Mouse (Mus musculus) MEL (cell line): ENCODE measurements at regions not wholly inside any gene's neighbourhood (a gene's known extent, or its start where the extent isn't known, plus 50 kb on each side); places are given as distances from the start of the nearest gene placed in this dataset.

Experiments
- CHD1 ChIP-seq: IDR thresholded peaks from 2 replicates; pipeline ENCODE4 v1.6.1; 2012; ENCODE audit warnings: low read depth, mild to moderate bottlenecking, inconsistent platforms, low read length, improper control_type of control experiment
- CTCF ChIP-seq, 3 experiments: IDR thresholded peaks in 2 of 3; conservative IDR thresholded peaks in 1 of 3; 2 replicates each; pipeline ENCODE4 v1.5.1; 2011 to 2012; ENCODE audit warnings: low read length in 3 of 3, low read depth in 2 of 3, mild to moderate bottlenecking in 2 of 3, improper control_type of control experiment in 1 of 3, inconsistent platforms in 1 of 3, mixed read lengths in 1 of 3, moderate library complexity in 1 of 3; ENCODE audit not compliant: control insufficient read depth in 1 of 3, insufficient read depth in 1 of 3, poor library complexity in 1 of 3, severe bottlenecking in 1 of 3
- EP300 ChIP-seq, 2 experiments: IDR thresholded peaks; 2 replicates each; pipeline ENCODE4 v1.6.1; 2011; ENCODE audit warnings: improper control_type of control experiment in 2 of 2, low read length in 2 of 2, low read depth in 1 of 2, mild to moderate bottlenecking in 1 of 2
- ETS1 ChIP-seq: IDR thresholded peaks from 2 replicates; pipeline ENCODE4 v1.6.1; 2012; ENCODE audit warnings: low read depth, mild to moderate bottlenecking, inconsistent platforms, low read length, improper control_type of control experiment, moderate library complexity
- GATA1 ChIP-seq: IDR thresholded peaks from 2 replicates; pipeline ENCODE4 v1.6.1; 2011; ENCODE audit warnings: low read depth, low read length, improper control_type of control experiment
- NELFE ChIP-seq: IDR thresholded peaks from 2 replicates; pipeline ENCODE4 v1.6.1; 2011; ENCODE audit warnings: low read depth, low read length, improper control_type of control experiment
- POLR2A ChIP-seq, 2 experiments: IDR thresholded peaks; 2 replicates each; pipeline ENCODE4 v1.6.1; 2011 to 2012; ENCODE audit warnings: low read length in 2 of 2, mild to moderate bottlenecking in 2 of 2, control low read depth in 1 of 2, improper control_type of control experiment in 1 of 2, low read depth in 1 of 2, moderate library complexity in 1 of 2; ENCODE audit not compliant: control insufficient read depth in 1 of 2, insufficient read depth in 1 of 2, poor library complexity in 1 of 2
- SMC3 ChIP-seq: IDR thresholded peaks from 2 replicates; pipeline ENCODE4 v1.6.1; 2011; ENCODE audit warnings: low read depth, low read length, improper control_type of control experiment

DNA sequence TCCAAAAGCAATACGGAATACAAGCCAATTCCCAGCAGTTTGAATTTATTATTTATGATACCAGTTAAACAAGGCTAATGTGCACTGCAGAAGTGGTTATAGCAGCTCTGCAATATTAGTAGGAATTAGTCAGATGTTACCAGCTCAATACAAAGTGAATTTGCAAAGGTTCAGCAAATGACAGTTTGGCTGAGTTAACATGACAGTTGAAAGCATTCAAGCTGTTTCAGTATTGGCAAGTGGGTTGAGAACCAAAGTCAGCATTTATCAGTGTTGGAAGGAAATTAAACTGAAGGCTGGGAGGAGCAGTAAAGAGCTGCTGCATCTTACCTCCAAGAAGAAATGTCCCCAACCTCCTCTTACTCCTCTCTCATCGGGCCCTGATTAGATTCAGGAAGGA lies 1631.7 kb upstream of the Flrt2 start:
- no peak for TF ChIP-seq CTCF (IDR thresholded peaks at IDR 0.05 in 2 of 3, conservative IDR thresholded peaks at IDR 0.05 in 1 of 3; ENCODE audit: control insufficient read depth in 1 of 3, insufficient read depth in 1 of 3, low read depth in 2 of 3, low read length in 3 of 3, poor library complexity in 1 of 3, severe bottlenecking in 1 of 3)
- TF ChIP-seq EP300 (IDR thresholded peaks at IDR 0.05; ENCODE audit: low read depth in 1 of 2, low read length in 2 of 2): no peak
- no peak for TF ChIP-seq POLR2A (IDR thresholded peaks at IDR 0.05; ENCODE audit: control insufficient read depth in 1 of 2, insufficient read depth in 1 of 2, low read depth in 1 of 2, low read length in 2 of 2, poor library complexity in 1 of 2)
- no peak for TF ChIP-seq GATA1
- no peak for TF ChIP-seq ETS1
- no peak for TF ChIP-seq NELFE
- TF ChIP-seq CHD1: no peak
- no peak for TF ChIP-seq SMC3
